Mouse (Mus musculus): Measurements from ENCODE around the gene Tldc1.

Gene Tldc1

DNA sequence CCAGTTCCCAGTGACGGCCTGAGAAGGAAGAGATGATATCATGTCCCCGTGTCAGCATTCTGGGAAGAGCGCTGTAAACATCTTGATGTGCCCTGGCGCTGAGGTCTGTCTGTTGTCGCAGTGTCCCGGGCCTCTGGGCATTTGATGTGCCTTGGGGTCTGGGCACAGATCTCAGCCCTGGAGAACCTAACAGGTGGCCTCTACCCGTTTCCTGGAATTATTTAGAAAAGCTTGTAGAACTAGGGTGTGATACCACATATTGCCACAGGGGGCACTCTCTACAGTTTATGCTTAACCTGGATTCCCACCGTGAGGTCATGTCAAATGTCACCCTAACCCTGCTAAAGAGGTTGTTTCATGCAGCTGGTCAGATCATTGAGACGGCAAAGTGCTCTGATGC is 60.5 kb downstream of the Tldc1 start:
- Histone ChIP-seq H3K4me3 (replicated peaks; ENCODE audit: low read length) (no peak overlapping the region), H3K27me3 (ENCODE audit: insufficient read depth, low read length) (peaks cover 14% of the 10 kb centered on the region), H3K36me3 (ENCODE audit: insufficient read depth, low read length) (no peaks in the 10 kb centered on the region), H3K4me1 (replicated peaks; ENCODE audit: low read depth, low read length) (peaks cover 23% of the 10 kb centered on the region), H3K9me3 (ENCODE audit: low read length) (no peaks in the 10 kb centered on the region)
- TF ChIP-seq POU5F1 (IDR thresholded peaks at IDR 0.05; ENCODE audit: borderline replicate concordance, low read length) (no peak), CTCF (conservative IDR thresholded peaks at IDR 0.05; ENCODE audit: low read length) (peak; percentile 80), NANOG (IDR thresholded peaks at IDR 0.05; ENCODE audit: borderline replicate concordance, low read length) (no peak)

DNA sequence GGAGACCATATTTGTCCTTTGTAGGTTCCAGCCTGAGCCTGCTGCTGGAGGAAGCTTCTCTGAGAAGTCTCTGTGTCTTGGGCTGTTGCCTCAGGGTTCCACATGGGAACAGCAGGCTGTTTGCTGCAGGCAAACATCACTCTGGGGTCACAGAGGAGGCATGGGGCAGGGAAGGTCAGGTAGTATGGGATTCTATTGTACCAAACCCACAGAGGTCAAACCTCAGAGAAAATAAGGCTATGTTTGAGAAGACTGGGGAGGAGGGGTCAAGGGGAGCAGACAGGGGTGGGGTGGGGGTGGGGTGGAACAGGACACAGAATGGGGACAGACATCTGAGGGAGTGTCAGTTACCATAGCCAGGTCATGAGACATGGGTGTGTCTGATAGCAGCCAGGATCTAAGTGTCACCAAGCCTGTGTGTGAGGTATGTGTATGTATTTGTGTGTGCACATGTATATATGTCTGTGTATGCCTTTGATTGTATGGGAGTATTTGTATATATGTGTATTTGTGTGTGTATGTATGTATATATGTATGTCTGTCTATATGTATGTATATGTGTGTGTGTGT is 61.4 kb downstream of the Tldc1 start:
- peaks cover 15% of the 10 kb centered on the region; the same call in 1 of the 2 replicates for H3K27me3 ChIP-seq (ENCODE audit: insufficient read depth, low read length)
- H3K4me1 ChIP-seq (replicated peaks; ENCODE audit: low read depth, low read length): peaks cover 23% of the 10 kb centered on the region
- H3K4me3 ChIP-seq (replicated peaks; ENCODE audit: low read length): no peak overlapping the region
- H3K9me3 ChIP-seq (ENCODE audit: low read length): no peaks in the 10 kb centered on the region
- no peak for TF ChIP-seq NANOG (IDR thresholded peaks at IDR 0.05; ENCODE audit: borderline replicate concordance, low read length)
- H3K36me3 ChIP-seq (ENCODE audit: insufficient read depth, low read length): no peaks in the 10 kb centered on the region

DNA sequence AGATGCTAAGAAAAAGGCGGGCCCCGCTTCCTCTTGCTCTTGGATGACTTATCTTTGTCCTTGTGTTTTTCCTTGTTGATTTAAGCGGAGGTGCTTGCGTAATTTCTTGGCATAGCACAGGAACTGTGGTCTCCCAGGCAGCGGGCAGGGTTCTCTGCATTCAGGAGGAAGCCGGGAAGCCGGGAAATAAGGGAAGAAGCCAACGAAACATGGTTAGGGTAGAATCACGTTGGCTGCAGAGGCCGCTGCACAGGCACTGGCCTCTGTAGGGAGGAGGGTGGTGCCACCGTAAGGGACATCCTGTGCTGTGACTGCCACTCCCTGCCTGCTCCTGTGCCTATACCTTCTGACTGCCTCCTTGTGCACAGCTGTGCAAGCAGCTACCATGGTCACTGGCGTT is 63.0 kb downstream of the Tldc1 start:
- H3K4me1 ChIP-seq (replicated peaks; ENCODE audit: low read depth, low read length): peaks cover 23% of the 10 kb centered on the region
- H3K9me3 ChIP-seq (ENCODE audit: low read length): no peaks in the 10 kb centered on the region
- no peak for TF ChIP-seq CTCF (conservative IDR thresholded peaks at IDR 0.05; ENCODE audit: low read length)
- TF ChIP-seq POU5F1 (IDR thresholded peaks at IDR 0.05; ENCODE audit: borderline replicate concordance, low read length): no peak
- no peak for TF ChIP-seq NANOG (IDR thresholded peaks at IDR 0.05; ENCODE audit: borderline replicate concordance, low read length)
- H3K36me3 ChIP-seq (ENCODE audit: insufficient read depth, low read length): no peaks in the 10 kb centered on the region
- no peak overlapping the region for H3K4me3 ChIP-seq (replicated peaks; ENCODE audit: low read length)
- peaks cover 22% of the 10 kb centered on the region; the same call in 1 of the 2 replicates for H3K27me3 ChIP-seq (ENCODE audit: insufficient read depth, low read length)

- no peak for TF ChIP-seq POU5F1 (IDR thresholded peaks at IDR 0.05; ENCODE audit: borderline replicate concordance, low read length)
- Histone ChIP-seq H3K4me3 (replicated peaks; ENCODE audit: low read length) (no peak overlapping the region), H3K9me3 (ENCODE audit: low read length) (no peaks in the 10 kb centered on the region), H3K27me3 (ENCODE audit: insufficient read depth, low read length) (peaks cover 24% of the 10 kb centered on the region; the same call in 1 of the 2 replicates), H3K4me1 (replicated peaks; ENCODE audit: low read depth, low read length) (peaks cover 25% of the 10 kb centered on the region), H3K36me3 (ENCODE audit: insufficient read depth, low read length) (no peaks in the 10 kb centered on the region)
These were observed 64.8 kb downstream of the Tldc1 start for GRCm38 (mm10) chr8:119713421-119713820.

DNA sequence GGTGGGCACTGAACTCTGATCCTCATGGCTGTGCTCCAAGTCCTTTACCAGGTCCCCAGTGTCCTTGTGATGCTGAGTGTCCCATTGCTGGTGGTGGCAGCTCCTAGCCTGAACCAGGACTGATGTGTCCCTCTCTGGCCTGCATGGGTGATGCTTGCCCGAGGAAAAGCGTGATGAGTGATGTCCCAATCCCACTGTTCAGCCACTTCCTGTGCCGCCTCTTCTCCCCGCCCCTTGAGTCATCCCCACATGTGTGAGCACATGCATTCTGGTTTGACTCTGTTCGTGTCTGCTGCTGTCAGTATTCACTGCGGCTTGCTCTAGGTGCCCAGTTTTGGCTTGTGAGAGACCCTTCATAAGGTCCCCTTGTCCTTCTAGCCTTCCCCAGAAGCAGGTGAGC is 66.0 kb downstream of the Tldc1 start:
- TF ChIP-seq POU5F1 (IDR thresholded peaks at IDR 0.05; ENCODE audit: borderline replicate concordance, low read length) (no peak), CTCF (conservative IDR thresholded peaks at IDR 0.05; ENCODE audit: low read length) (no peak), NANOG (IDR thresholded peaks at IDR 0.05; ENCODE audit: borderline replicate concordance, low read length) (no peak)
- H3K27me3 ChIP-seq (ENCODE audit: insufficient read depth, low read length): peaks cover 33% of the 10 kb centered on the region; the same call in 1 of the 2 replicates
- no peaks in the 10 kb centered on the region for H3K36me3 ChIP-seq (ENCODE audit: insufficient read depth, low read length)
- H3K4me3 ChIP-seq (replicated peaks; ENCODE audit: low read length): no peak overlapping the region
- H3K4me1 ChIP-seq (replicated peaks; ENCODE audit: low read depth, low read length): peaks cover 23% of the 10 kb centered on the region
- H3K9me3 ChIP-seq (ENCODE audit: low read length): no peaks in the 10 kb centered on the region

Data from E14TG2a.4 (cell line).